Mouse (Mus musculus): ENCODE measurements around the gene Dnajc15. TPM values are rescaled to one million over a fixed set of nuclear protein-coding genes. Genes with fewer than 3 reads are reported as not detected.

Dnajc15 gene
- 61.4 and 64.4 TPM in 2 replicates for polyA plus RNA-seq (2015; fragmentation: Nextera tagmentation; extraction: Ambion mirVana)

GRCm38 (mm10) chr14:77874304-77875241 is at the start of gene Dnajc15:
TSS of gene Dnajc15 (minus strand) at chr14:77875125.
- Histone ChIP-seq H3K36me3 (no peaks in the 10 kb centered on the region), H3K9ac (replicated peaks) (peak within 1 kb of the TSS; percentile 77), H3K27ac (replicated peaks) (no peak within 1 kb of the TSS; the same call in 1 of the 2 replicates), H3K4me3 (peak within 1 kb of the TSS; percentile 82), H3K4me2 (replicated peaks) (peak within 1 kb of the TSS; percentile 88), H3K9me3 (no peaks in the 10 kb centered on the region), H3K4me1 (peaks cover 11% of the 10 kb centered on the region), H3K27me3 (no peaks in the 10 kb centered on the region)
- WGBS: 1% methylated on average over 44 of the region's 44 CpGs
- ATAC-seq (replicated peaks): peak; percentile 84

GRCm38 (mm10) chr14:77923076-77923865 is 48.3 kb upstream of the Dnajc15 start:
- ATAC-seq (replicated peaks): no peak
- no peaks in the 10 kb centered on the region for H3K27me3 ChIP-seq
- H3K9ac ChIP-seq (replicated peaks): no peak overlapping the region
- H3K27ac ChIP-seq (replicated peaks): no peak overlapping the region
- H3K4me1 ChIP-seq: no peaks in the 10 kb centered on the region
- H3K4me2 ChIP-seq (replicated peaks): no peak overlapping the region
- no peaks in the 10 kb centered on the region for H3K36me3 ChIP-seq
- H3K9me3 ChIP-seq: no peaks in the 10 kb centered on the region
- no peak overlapping the region for H3K4me3 ChIP-seq
- WGBS: 81% methylated on average over 6 of the region's 6 CpGs

DNA sequence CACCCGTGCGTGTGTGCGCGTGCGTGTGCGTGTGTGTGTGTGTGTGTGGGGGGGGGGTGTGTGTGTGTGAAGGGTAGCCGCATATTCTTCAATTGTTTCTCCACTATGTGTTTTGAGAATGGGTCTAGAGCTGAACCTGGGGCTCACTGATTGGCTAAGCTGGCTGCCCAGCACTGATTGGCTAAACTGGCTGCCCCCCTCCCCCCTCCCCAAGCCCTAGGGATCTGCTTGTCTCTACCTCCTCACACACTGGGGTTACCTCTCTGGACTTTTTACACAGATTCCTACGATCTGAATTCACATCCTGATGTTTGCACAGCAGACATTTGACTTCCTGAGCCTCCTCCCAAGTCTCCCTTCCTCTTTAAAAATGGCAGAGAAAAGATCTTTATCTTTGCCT is 46.7 kb upstream of the Dnajc15 start:
- no peak overlapping the region for H3K27ac ChIP-seq (replicated peaks)
- WGBS: 93% methylated on average over 8 of the region's 8 CpGs
- no peak overlapping the region for H3K9ac ChIP-seq (replicated peaks)

GRCm38 (mm10) chr14:77915776-77916175 is 40.9 kb upstream of the Dnajc15 start:
- Histone ChIP-seq H3K27ac (replicated peaks) (no peak overlapping the region), H3K27me3 (no peaks in the 10 kb centered on the region), H3K36me3 (no peaks in the 10 kb centered on the region), H3K4me1 (0 out of 2 replicates have a peak, but pooled peaks cover 5% of the 10 kb centered on the region), H3K4me2 (replicated peaks) (no peak overlapping the region), H3K4me3 (no peak overlapping the region), H3K9me3 (no peaks in the 10 kb centered on the region), H3K9ac (replicated peaks) (no peak overlapping the region)
- ATAC-seq (replicated peaks): no peak
- WGBS: 16% methylated on average over 5 of the region's 5 CpGs

More for the DNA sequence above, 46.7 kb upstream of the Dnajc15 start:
- Histone ChIP-seq H3K27me3 (no peaks in the 10 kb centered on the region), H3K36me3 (no peaks in the 10 kb centered on the region), H3K4me3 (no peak overlapping the region), H3K9me3 (no peaks in the 10 kb centered on the region), H3K4me1 (no peaks in the 10 kb centered on the region), H3K4me2 (replicated peaks) (no peak overlapping the region)
- ATAC-seq (replicated peaks): no peak

DNA sequence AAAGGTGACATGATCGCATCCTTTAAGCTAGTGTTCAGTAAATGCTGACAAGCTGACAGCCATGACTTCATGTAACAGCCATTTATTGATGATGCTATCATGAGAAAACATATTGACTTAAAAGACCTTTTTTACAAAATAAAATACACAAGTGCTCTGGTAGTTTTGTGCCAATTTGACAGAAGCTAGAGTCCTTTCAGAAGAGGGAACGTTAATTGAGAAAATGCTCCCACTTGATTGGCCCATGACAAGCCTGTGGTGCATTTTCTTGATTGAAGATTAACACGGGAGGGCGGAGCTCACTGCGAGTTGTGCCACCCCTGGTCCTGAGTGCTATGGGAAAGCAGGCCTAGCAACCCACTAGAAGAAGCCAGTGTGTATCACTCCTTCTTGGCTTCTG is 31.7 kb upstream of the Dnajc15 start:
- Histone ChIP-seq H3K27ac (replicated peaks) (no peak overlapping the region), H3K9me3 (no peaks in the 10 kb centered on the region), H3K9ac (replicated peaks) (no peak overlapping the region), H3K36me3 (no peaks in the 10 kb centered on the region), H3K27me3 (no peaks in the 10 kb centered on the region), H3K4me3 (no peak overlapping the region), H3K4me1 (no peaks in the 10 kb centered on the region), H3K4me2 (replicated peaks) (no peak overlapping the region)
- 84% methylated on average over 5 of the region's 5 CpGs for WGBS
- no peak for ATAC-seq (replicated peaks)

DNA sequence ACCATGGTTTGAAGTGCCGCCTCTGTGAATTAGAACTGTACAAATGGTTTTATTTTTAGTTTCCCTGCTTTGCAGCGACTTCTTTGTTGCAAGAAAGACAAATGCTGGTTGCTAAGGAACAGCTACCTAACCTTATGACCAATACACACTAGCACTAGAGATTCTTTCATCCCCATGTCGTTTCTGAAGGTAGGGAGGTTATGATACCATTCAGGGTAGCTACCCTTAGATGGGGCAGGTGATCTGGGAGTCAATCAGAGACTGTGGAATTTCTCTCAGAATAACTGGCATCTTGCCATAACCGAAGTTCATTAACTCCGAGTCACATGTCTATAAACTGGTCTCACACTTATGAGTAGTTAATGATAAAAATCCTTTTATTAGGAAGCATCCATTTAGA is 30.5 kb upstream of the Dnajc15 start:
- no peaks in the 10 kb centered on the region for H3K36me3 ChIP-seq
- H3K27ac ChIP-seq (replicated peaks): no peak overlapping the region
- no peaks in the 10 kb centered on the region for H3K27me3 ChIP-seq
- WGBS: 42% methylated on average over 5 of the region's 5 CpGs
- H3K9ac ChIP-seq (replicated peaks): no peak overlapping the region
- H3K4me2 ChIP-seq (replicated peaks): no peak overlapping the region
- no peaks in the 10 kb centered on the region for H3K9me3 ChIP-seq
- H3K4me3 ChIP-seq: no peak overlapping the region
- no peaks in the 10 kb centered on the region for H3K4me1 ChIP-seq
- no peak for ATAC-seq (replicated peaks)

DNA sequence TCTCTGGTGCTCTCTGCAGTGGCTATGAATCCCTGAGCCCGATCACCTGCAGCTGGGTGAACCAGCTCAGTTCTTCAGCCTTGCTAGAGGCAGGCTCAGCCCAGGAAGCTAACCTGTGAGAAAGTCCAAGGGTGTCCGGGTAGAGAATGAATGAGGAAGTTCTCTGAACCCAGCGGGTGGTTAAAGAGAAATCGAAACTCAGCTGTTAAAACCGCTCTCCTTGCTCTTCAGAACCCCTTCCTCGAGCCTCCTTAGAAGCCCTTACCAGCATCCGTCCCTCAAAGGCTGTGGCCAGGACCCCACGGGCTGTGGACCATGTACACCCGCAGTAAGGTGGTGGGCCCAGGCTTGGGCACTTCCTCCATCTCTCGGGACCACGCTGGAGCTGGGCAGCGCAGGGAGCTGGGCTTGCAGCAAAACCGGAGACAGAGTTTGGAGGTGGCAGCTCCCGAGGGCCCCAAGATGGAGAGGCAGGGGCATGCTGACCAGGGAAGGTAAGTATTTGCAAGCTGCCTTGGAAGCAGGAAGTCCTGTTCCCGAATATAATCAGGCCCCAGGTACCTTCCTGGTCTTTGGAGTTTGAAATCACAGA is 29.3 kb upstream of the Dnajc15 start, which contains the start of gene Epsti1:
Gene Epsti1 (plus strand): TSS at position 69 of the 592 bp plus-strand sequence.
- 64% methylated on average over 15 of the region's 15 CpGs for WGBS
- no peak within 1 kb of the TSS for H3K9ac ChIP-seq (replicated peaks)
- no peak for ATAC-seq (replicated peaks)
- no peak within 1 kb of the TSS for H3K4me2 ChIP-seq (replicated peaks)
- no peaks in the 10 kb centered on the region for H3K4me1 ChIP-seq
- no peaks in the 10 kb centered on the region for H3K27me3 ChIP-seq
- no peak within 1 kb of the TSS for H3K27ac ChIP-seq (replicated peaks)
- no peaks in the 10 kb centered on the region for H3K36me3 ChIP-seq
- no peak within 1 kb of the TSS for H3K4me3 ChIP-seq
- no peaks in the 10 kb centered on the region for H3K9me3 ChIP-seq

DNA sequence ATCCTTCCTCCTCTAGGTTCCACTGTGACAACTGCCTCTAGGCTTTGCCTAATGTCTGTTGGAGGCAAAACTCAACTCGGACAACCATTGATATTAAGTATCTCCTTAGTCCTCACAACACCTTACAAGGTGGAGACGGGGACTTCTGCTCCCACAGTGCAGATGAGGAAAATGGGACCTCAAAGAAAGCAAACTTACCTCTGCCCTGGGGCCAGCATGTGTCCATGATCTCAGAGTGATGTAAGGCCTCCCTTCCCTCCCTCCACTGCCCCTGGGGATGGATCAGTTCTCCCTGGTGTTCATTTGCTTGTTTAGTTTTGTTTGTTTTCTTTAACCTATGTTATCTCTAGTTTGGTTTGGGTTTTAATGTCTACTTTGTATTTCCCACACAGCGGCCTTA is 27.6 kb upstream of the Dnajc15 start:
- Histone ChIP-seq H3K27me3 (no peaks in the 10 kb centered on the region), H3K9me3 (no peaks in the 10 kb centered on the region), H3K9ac (replicated peaks) (no peak overlapping the region), H3K4me3 (no peak overlapping the region), H3K4me1 (no peaks in the 10 kb centered on the region), H3K4me2 (replicated peaks) (no peak overlapping the region), H3K36me3 (no peaks in the 10 kb centered on the region), H3K27ac (replicated peaks) (no peak overlapping the region)
- no peak for ATAC-seq (replicated peaks)
- WGBS: 94% methylated on average over 3 of the region's 3 CpGs

GRCm38 (mm10) chr14:77895951-77896350 is 21.0 kb upstream of the Dnajc15 start:
- Histone ChIP-seq H3K4me3 (no peak overlapping the region), H3K4me1 (no peaks in the 10 kb centered on the region), H3K27me3 (no peaks in the 10 kb centered on the region), H3K9me3 (no peaks in the 10 kb centered on the region), H3K36me3 (no peaks in the 10 kb centered on the region), H3K9ac (replicated peaks) (no peak overlapping the region), H3K27ac (replicated peaks) (no peak overlapping the region), H3K4me2 (replicated peaks) (no peak overlapping the region)
- no peak for ATAC-seq (replicated peaks)
- 84% methylated on average over 3 of the region's 3 CpGs for WGBS

DNA sequence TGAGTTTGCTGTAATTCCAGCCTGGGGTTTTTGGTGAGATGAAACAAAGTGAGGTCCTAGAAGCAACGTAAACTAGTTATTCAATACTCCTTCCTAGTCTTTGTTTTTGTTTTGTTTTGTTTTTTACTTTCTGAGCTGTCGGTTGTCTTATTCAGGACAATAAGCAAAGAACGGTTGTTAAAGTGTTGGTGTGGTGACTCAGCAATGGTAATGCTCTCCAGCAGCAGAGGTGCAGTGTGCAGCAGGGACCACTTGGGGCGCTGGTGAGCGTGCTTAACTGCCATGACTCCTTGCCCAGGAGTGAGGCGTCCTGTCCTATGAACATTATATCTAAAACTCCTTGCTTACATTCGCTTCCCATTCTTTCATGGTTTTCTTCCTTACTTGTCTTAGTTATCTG is 15.0 kb upstream of the Dnajc15 start:
- Histone ChIP-seq H3K4me3 (no peak overlapping the region), H3K27me3 (no peaks in the 10 kb centered on the region), H3K9me3 (no peaks in the 10 kb centered on the region), H3K36me3 (no peaks in the 10 kb centered on the region), H3K4me1 (no peaks in the 10 kb centered on the region), H3K4me2 (replicated peaks) (no peak overlapping the region), H3K27ac (replicated peaks) (no peak overlapping the region), H3K9ac (replicated peaks) (no peak overlapping the region)
- WGBS: 89% methylated on average over 7 of the region's 7 CpGs
- ATAC-seq (replicated peaks): no peak

GRCm38 (mm10) chr14:77886941-77887340 is 12.0 kb upstream of the Dnajc15 start:
- Histone ChIP-seq H3K4me2 (replicated peaks) (no peak overlapping the region), H3K27me3 (no peaks in the 10 kb centered on the region), H3K9ac (replicated peaks) (no peak overlapping the region), H3K4me1 (peaks cover 13% of the 10 kb centered on the region; the same call in 1 of the 2 replicates), H3K27ac (replicated peaks) (no peak overlapping the region), H3K36me3 (no peaks in the 10 kb centered on the region), H3K4me3 (no peak overlapping the region), H3K9me3 (no peaks in the 10 kb centered on the region)
- WGBS: 89% methylated on average over 4 of the region's 4 CpGs
- no peak for ATAC-seq (replicated peaks)

- no peak overlapping the region for H3K4me2 ChIP-seq (replicated peaks)
- no peak for ATAC-seq (replicated peaks)
- H3K27ac ChIP-seq (replicated peaks): no peak overlapping the region
- WGBS: 51% methylated on average over 3 of the region's 3 CpGs
- H3K4me3 ChIP-seq: no peak overlapping the region
- no peaks in the 10 kb centered on the region for H3K9me3 ChIP-seq
- H3K27me3 ChIP-seq: no peaks in the 10 kb centered on the region
- no peak overlapping the region for H3K9ac ChIP-seq (replicated peaks)
- no peaks in the 10 kb centered on the region for H3K36me3 ChIP-seq
- H3K4me1 ChIP-seq: peaks cover 13% of the 10 kb centered on the region; the same call in 1 of the 2 replicates
Measured at GRCm38 (mm10) chr14:77886376-77886775, 11.5 kb upstream of the Dnajc15 start.
